Mouse (Mus musculus): Measurements from ENCODE around the gene Nckap5l. TPM values are rescaled to one million over a fixed set of nuclear protein-coding genes. Genes with fewer than 3 reads are reported as not detected.
"Not testable (repeated sequence)": the region's sequence is repeated elsewhere in the genome, so short reads cannot be mapped to it uniquely, and the experiment has no call there.

Nckap5l gene
- polyA plus RNA-seq, 1 experiment from 2014 or later = 11.6 TPM

- Histone ChIP-seq H3K9me3 (no peaks in the 10 kb centered on the region), H3K27me3 (no peaks in the 10 kb centered on the region), H3K4me1 (peaks cover 16% of the 10 kb centered on the region; the same call in 1 of the 2 replicates), H3K4me3 (no peak overlapping the region), H3K9ac (no peak overlapping the region), H3K27ac (peak overlapping the region; percentile 32), H3K4me2 (peak overlapping the region; percentile 12; the same call in 1 of the 2 replicates), H3K36me3 (no peaks in the 10 kb centered on the region)
- ATAC-seq (ENCODE audit: borderline replicate concordance, extremely low read depth, low FRiP score, low TSS enrichment) = no peak
- 42% methylated on average over 13 of the region's 13 CpGs for WGBS
Measured at GRCm38 (mm10) chr15:99463194-99463593, 5.6 kb upstream of the Nckap5l start.

GRCm38 (mm10) chr15:99456963-99457605 lies 464 bp downstream of the Nckap5l start:
- Histone ChIP-seq H3K9me3 (no peaks in the 10 kb centered on the region), H3K27me3 (no peaks in the 10 kb centered on the region), H3K4me1 (peaks cover 46% of the 10 kb centered on the region), H3K4me3 (peak overlapping the region; percentile 81), H3K4me2 (peak overlapping the region; percentile 81), H3K27ac (peak overlapping the region; percentile 89), H3K36me3 (peaks cover 4% of the 10 kb centered on the region; the same call in 1 of the 2 replicates), H3K9ac (peak overlapping the region; percentile 61)
- 0% methylated on average over 43 of the region's 43 CpGs for WGBS
- peak; percentile 73 for ATAC-seq (ENCODE audit: borderline replicate concordance, extremely low read depth, low FRiP score, low TSS enrichment)

- H3K4me1 ChIP-seq = peaks cover 53% of the 10 kb centered on the region
- H3K9ac ChIP-seq = peak overlapping the region; percentile 61
- H3K4me2 ChIP-seq = peak overlapping the region; percentile 81
- H3K4me3 ChIP-seq = peak overlapping the region; percentile 81
- H3K27ac ChIP-seq = peak overlapping the region; percentile 89
- H3K36me3 ChIP-seq = peaks cover 4% of the 10 kb centered on the region; the same call in 1 of the 2 replicates
- 10% methylated on average over 7 of the region's 7 CpGs for WGBS
- H3K9me3 ChIP-seq = no peaks in the 10 kb centered on the region
- no peak for ATAC-seq (ENCODE audit: borderline replicate concordance, extremely low read depth, low FRiP score, low TSS enrichment)
- no peaks in the 10 kb centered on the region for H3K27me3 ChIP-seq
Measured at GRCm38 (mm10) chr15:99456338-99456962, 1.1 kb downstream of the Nckap5l start.

GRCm38 (mm10) chr15:99455415-99455814 lies 2.1 kb downstream of the Nckap5l start:
- Histone ChIP-seq H3K27me3 (no peaks in the 10 kb centered on the region), H3K4me1 (peaks cover 60% of the 10 kb centered on the region), H3K27ac (no peak overlapping the region), H3K4me2 (peak overlapping the region; percentile 81), H3K9ac (no peak overlapping the region), H3K9me3 (no peaks in the 10 kb centered on the region), H3K36me3 (peaks cover 4% of the 10 kb centered on the region; the same call in 1 of the 2 replicates), H3K4me3 (no peak overlapping the region)
- ATAC-seq (ENCODE audit: borderline replicate concordance, extremely low read depth, low FRiP score, low TSS enrichment) = no peak
- WGBS = 83% methylated on average over 3 of the region's 3 CpGs

GRCm38 (mm10) chr15:99454585-99455279 lies 2.8 kb downstream of the Nckap5l start:
- no peak overlapping the region for H3K4me2 ChIP-seq
- H3K27me3 ChIP-seq = no peaks in the 10 kb centered on the region
- no peaks in the 10 kb centered on the region for H3K9me3 ChIP-seq
- peaks cover 4% of the 10 kb centered on the region; the same call in 1 of the 2 replicates for H3K36me3 ChIP-seq
- no peak overlapping the region for H3K4me3 ChIP-seq
- WGBS = 81% methylated on average over 7 of the region's 7 CpGs
- H3K4me1 ChIP-seq = peaks cover 67% of the 10 kb centered on the region
- H3K9ac ChIP-seq = no peak overlapping the region
- no peak for ATAC-seq (ENCODE audit: borderline replicate concordance, extremely low read depth, low FRiP score, low TSS enrichment)
- H3K27ac ChIP-seq = no peak overlapping the region

GRCm38 (mm10) chr15:99453153-99453900 lies 4.2 kb downstream of the Nckap5l start:
- no peaks in the 10 kb centered on the region for H3K27me3 ChIP-seq
- no peak overlapping the region for H3K4me3 ChIP-seq
- peaks cover 78% of the 10 kb centered on the region for H3K4me1 ChIP-seq
- H3K9me3 ChIP-seq = no peaks in the 10 kb centered on the region
- no peak overlapping the region; the same call in 1 of the 2 replicates for H3K9ac ChIP-seq
- no peak for ATAC-seq (ENCODE audit: borderline replicate concordance, extremely low read depth, low FRiP score, low TSS enrichment)
- no peak overlapping the region for H3K4me2 ChIP-seq
- H3K27ac ChIP-seq = no peak overlapping the region
- 63% methylated on average over 11 of the region's 11 CpGs for WGBS
- peaks cover 4% of the 10 kb centered on the region; the same call in 1 of the 2 replicates for H3K36me3 ChIP-seq

DNA sequence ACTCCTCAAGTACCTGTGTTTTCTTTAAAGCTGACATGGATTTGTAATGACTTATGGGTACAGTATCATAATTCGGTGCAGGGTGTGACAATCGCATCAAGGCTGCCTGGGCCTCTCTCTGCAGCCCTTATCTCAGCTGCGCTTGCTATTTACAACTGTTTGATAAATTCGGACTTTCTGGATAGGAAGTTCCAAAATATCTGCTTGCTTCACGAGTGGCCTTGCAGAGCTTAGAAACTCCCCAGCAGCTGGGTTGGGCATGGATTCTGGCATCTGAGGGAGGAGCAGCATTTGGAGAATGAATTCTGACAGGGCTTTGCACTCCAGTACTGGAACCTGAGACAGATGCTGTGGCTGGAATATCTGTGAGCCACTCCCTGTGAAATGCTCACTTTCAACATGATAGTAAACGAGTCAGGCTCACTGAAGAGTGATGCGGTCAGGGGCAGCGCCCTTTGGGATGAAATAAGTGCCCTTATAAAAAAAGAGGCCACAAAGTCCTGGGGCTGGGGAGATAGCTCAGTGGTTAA lies 7.7 kb downstream of the Nckap5l start:
- Histone ChIP-seq H3K27me3 (no peaks in the 10 kb centered on the region), H3K4me2 (peak overlapping the region; percentile 3; the same call in 1 of the 2 replicates), H3K36me3 (peaks cover 4% of the 10 kb centered on the region; the same call in 1 of the 2 replicates), H3K9me3 (no peaks in the 10 kb centered on the region), H3K9ac (no peak overlapping the region), H3K4me3 (no peak overlapping the region), H3K4me1 (peaks cover 54% of the 10 kb centered on the region), H3K27ac (peak overlapping the region; percentile 74)
- ATAC-seq (ENCODE audit: borderline replicate concordance, extremely low read depth, low FRiP score, low TSS enrichment) = no peak
- 46% methylated on average over 8 of the region's 8 CpGs for WGBS

DNA sequence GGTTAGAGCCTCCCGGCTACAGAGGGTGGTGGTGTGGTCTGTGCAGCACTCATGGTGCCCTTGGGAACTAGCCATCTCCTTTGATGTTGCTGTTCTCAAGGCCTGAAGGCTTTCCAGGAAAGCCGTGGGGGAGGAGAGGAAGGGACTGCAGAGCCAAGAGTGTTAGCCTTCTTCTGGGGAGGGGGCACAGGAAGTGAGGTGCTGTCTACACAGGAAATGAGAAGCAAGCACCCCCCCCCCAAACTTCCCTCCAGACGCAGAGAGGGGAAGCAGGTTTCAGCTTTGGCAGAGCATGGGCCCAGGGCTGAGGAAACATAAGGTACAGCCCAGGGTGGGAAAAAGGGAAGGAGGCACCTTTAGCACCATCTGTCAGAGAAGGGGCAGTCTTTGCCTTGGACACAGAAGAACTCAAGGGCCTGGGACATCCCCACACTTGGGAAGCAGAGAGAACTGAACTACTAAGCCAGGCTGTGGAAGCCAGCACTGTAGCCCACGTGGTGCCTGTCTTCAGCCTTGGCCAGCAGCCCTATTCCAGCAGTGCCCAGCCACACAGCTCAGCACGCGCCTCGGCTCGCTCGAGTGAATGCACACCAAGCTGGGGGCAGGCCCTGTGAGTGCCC lies 8.3 kb downstream of the Nckap5l start:
- 0 out of 2 replicates have a peak overlapping the region, but pooled peaks have one; percentile 3 for H3K4me2 ChIP-seq
- ATAC-seq (ENCODE audit: borderline replicate concordance, extremely low read depth, low FRiP score, low TSS enrichment) = peak; percentile 78

DNA sequence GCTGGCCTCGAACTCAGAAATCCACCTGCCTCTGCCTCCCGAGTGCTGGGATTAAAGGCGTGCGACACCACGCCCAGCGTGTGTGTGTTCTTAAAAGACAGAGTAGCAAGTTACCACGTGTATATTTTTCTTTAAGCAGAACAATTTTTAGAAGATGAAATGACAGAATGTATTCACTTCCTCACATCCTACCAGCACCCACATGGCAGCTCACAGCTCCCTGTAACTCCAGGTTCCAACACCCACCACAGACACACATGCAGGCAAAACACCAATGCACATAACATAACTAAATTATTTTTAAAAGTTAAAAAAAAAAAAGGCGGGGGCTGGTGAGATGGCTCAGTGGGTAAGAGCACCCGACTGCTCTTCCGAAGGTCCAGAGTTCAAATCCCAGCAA lies 11.4 kb downstream of the Nckap5l start:
- H3K27ac ChIP-seq, H3K27me3 ChIP-seq: not testable (repeated sequence)
- 90% methylated on average over 10 of the region's 10 CpGs for WGBS

More for the DNA sequence above, 8.3 kb downstream of the Nckap5l start:
- no peak overlapping the region for H3K9ac ChIP-seq
- no peak overlapping the region for H3K4me3 ChIP-seq
- peak overlapping the region; percentile 74 for H3K27ac ChIP-seq
- no peaks in the 10 kb centered on the region for H3K27me3 ChIP-seq
- peaks cover 7% of the 10 kb centered on the region; the same call in 1 of the 2 replicates for H3K36me3 ChIP-seq
- H3K4me1 ChIP-seq = peaks cover 51% of the 10 kb centered on the region
- no peaks in the 10 kb centered on the region for H3K9me3 ChIP-seq
- 32% methylated on average over 9 of the region's 9 CpGs for WGBS

GRCm38 (mm10) chr15:99445567-99445966 lies 12.0 kb downstream of the Nckap5l start:
- Histone ChIP-seq H3K4me3 (no peak overlapping the region), H3K9me3 (no peaks in the 10 kb centered on the region), H3K36me3 (0 out of 2 replicates have a peak, but pooled peaks cover 3% of the 10 kb centered on the region), H3K9ac (no peak overlapping the region), H3K27ac (no peak overlapping the region), H3K4me1 (peaks cover 44% of the 10 kb centered on the region), H3K4me2 (no peak overlapping the region), H3K27me3 (no peaks in the 10 kb centered on the region)
- 59% methylated on average over 6 of the region's 6 CpGs for WGBS
- no peak for ATAC-seq (ENCODE audit: borderline replicate concordance, extremely low read depth, low FRiP score, low TSS enrichment)

More for the DNA sequence above, 11.4 kb downstream of the Nckap5l start:
- not testable (repeated sequence) for H3K4me2 ChIP-seq; H3K4me3 ChIP-seq; H3K9me3 ChIP-seq; H3K9ac ChIP-seq; H3K36me3 ChIP-seq; ATAC-seq (ENCODE audit: borderline replicate concordance, extremely low read depth, low FRiP score, low TSS enrichment)
- peaks cover 41% of the 10 kb centered on the region for H3K4me1 ChIP-seq

All from lung, embryonic 15.5 days (tissue).